Mouse (Mus musculus) thymus, adult 2 months (tissue): Measurements from ENCODE around the gene Acrbp.

Experiments
- CTCF ChIP-seq: fragments of 200-500 bp; IDR thresholded peaks from 2 replicates; pipeline ENCODE4 v1.5.1; 2012; ENCODE audit warnings: mild to moderate bottlenecking, control low read depth, low read length, moderate library complexity, borderline replicate concordance; ENCODE audit not compliant: control insufficient read depth, poor library complexity, insufficient read depth; ENCODE audit errors: extremely low read depth
- POLR2A ChIP-seq: fragments of 200-500 bp; IDR thresholded peaks from 2 replicates; pipeline ENCODE4 v1.6.1; 2012; ENCODE audit warnings: mild to moderate bottlenecking, low read length, control low read depth, moderate library complexity; ENCODE audit not compliant: control insufficient read depth, poor library complexity, insufficient read depth; ENCODE audit errors: extremely low read depth

GRCm38 (mm10) chr6:125089521-125090321 lies 40.2 kb downstream of the Acrbp start:
- 0 out of 2 replicates have a peak, but pooled peaks have one; percentile 10 for TF ChIP-seq CTCF
- 0 out of 2 replicates have a peak, but pooled peaks have one; percentile 22 for TF ChIP-seq POLR2A
